Mouse (Mus musculus) megakaryocyte-erythroid progenitor cell, adult 5 weeks (primary cell): ENCODE data around the gene Capza1. TPM values are rescaled to one million over a fixed set of nuclear protein-coding genes. Genes with fewer than 3 reads are reported as not detected.

Source experiments
- polyA plus RNA-seq: library from polyadenylated mRNA; stranded (reverse); fragments of >175 nt; gene quantifications from 2 replicates; pipeline ENCODE4 v1.2.3, GENCODE M21; 2012

The Capza1 gene
- 15.5 and 17.8 TPM in 2 replicates for polyA plus RNA-seq

GRCm38 (mm10) chr3:104863786-104864650 is at the start of gene Capza1, which contains the start of gene St7l:
TSS of gene Capza1 (minus strand) at chr3:104864505.
TSS of gene St7l (plus strand) at chr3:104864005.

DNA sequence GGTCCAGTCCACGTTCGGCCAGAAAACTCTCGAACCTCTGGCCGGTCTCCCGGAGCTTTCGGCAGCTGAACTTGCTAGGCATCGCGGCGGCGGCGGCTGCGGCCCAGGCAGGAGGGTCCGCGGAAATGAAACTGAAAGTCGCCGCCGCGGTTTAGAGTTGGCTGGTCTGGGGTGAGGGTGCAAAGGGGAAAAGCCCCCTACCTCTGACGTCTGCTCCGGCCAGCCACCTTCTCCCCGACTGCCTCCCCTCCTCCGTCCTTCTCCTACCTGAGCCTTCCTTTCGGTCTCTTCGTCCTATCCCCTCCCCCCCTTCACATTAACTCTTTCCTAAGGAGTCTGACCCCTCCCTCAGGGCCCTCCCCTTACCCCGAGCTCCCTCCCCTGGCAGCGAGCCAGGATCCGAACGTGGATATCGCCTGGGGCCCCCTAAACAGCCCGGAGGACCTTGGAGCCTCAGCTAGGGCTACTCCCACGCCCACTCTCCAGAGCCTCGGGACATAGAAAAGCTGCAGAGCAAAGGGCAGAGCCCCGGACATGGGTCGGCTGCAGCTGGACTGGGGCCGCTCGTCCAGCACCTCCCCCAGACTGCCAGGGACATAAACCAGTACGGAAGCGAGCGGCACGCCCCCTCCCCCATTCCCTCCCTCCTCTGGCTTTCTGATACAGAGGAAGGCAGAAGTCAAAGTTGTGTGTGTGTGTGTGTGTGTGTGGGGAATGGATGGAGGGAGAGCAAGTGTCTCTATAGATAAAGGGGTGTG is 46.1 kb downstream of the Capza1 start, which contains the start of gene Mov10:
Gene Mov10, minus strand, starts transcription at position 573 of the 758 bp plus-strand sequence.

DNA sequence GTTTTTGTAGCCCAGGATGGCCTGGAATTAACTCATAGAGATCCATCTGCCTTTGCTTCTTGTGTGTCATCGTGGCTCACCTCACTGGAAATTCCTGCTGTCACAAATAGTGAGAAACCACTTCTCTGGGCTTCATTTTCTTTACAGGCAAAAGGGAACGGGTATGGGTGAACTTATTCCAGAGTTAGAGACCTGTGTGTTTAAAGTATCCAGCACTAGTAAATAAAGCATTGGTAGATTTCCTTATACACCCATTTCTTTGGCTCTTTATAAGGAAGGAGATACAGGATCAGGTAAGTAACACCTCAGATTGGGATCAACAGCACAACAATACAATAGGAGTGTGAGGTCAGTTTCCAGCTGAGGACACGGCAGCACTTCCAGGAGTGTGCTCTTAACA is 76.2 kb downstream of the Capza1 start, which contains the start of gene Rhoc:
Gene Rhoc, plus strand, starts transcription at position 301 of the 400 bp plus-strand sequence.

GRCm38 (mm10) chr3:104781471-104781903 is 82.8 kb downstream of the Capza1 start, which contains the start of gene Fam19a3:
TSS of gene Fam19a3 (minus strand) at chr3:104781840.

GRCm38 (mm10) chr3:104780561-104781420 is 83.5 kb downstream of the Capza1 start, which contains the start of gene Ppm1j:
TSS of gene Ppm1j (plus strand) at chr3:104781056.

Other genes with a start within 250 kb of the Capza1 start
- 42.1 and 50.1 TPM in 2 replicates for gene Slc16a1, start 225.8 kb downstream of the Capza1 start, polyA plus RNA-seq
- 1.4 and 1.9 TPM in 2 replicates for gene Ppm1j, start 83.4 kb downstream of the Capza1 start, polyA plus RNA-seq
- gene Fam19a3, start 82.7 kb downstream of the Capza1 start, polyA plus RNA-seq: 0.04 TPM in 1 of 2 replicates, not detected in the other
- gene Rhoc, start 76.1 kb downstream of the Capza1 start, polyA plus RNA-seq: 1.9 and 4.0 TPM in 2 replicates
- 18.0 and 22.3 TPM in 2 replicates for gene Mov10, start 45.9 kb downstream of the Capza1 start, polyA plus RNA-seq
- 9.1 and 12.1 TPM in 2 replicates for gene St7l, start 500 bp downstream of the Capza1 start, polyA plus RNA-seq
- 0.05 and 0.08 TPM in 2 replicates for gene Wnt2b, start 97.4 kb upstream of the Capza1 start, polyA plus RNA-seq
- 0.23 and 0.26 TPM in 2 replicates for gene Cttnbp2nl, start 188.6 kb upstream of the Capza1 start, polyA plus RNA-seq
- gene 4930564D02Rik, start 202.3 kb upstream of the Capza1 start, polyA plus RNA-seq: not detected in 2 replicates